Mouse (Mus musculus) small intestine, adult 2 months (tissue): ENCODE results near the gene Zeb2.

Experiments used
- CTCF ChIP-seq: fragments of 200-500 bp; IDR thresholded peaks from 2 replicates; pipeline ENCODE4 v1.5.1; 2012; ENCODE audit warnings: low read depth, mild to moderate bottlenecking, control low read depth, inconsistent platforms, low read length, moderate library complexity, mixed read lengths; ENCODE audit not compliant: insufficient replicate concordance, insufficient read length; ENCODE audit errors: extremely low read depth
- POLR2A ChIP-seq: fragments of 200-500 bp; IDR thresholded peaks from 2 replicates; pipeline ENCODE4 v1.6.1; 2012; ENCODE audit warnings: low read depth, mild to moderate bottlenecking, control low read depth, inconsistent platforms, low read length, moderate library complexity

- TF ChIP-seq POLR2A, result no peak
- TF ChIP-seq CTCF, result no peak
Observed at GRCm38 (mm10) chr2:45104066-45104465, 13.1 kb downstream of the Zeb2 start.
